Mouse (Mus musculus) olfactory bulb, adult 2 months (tissue): ENCODE results near the gene Srsf2. TPM values are rescaled to one million over a fixed set of nuclear protein-coding genes. Genes with fewer than 3 reads are reported as not detected.
"Not testable (repeated sequence)": the region's sequence is repeated elsewhere in the genome, so short reads cannot be mapped to it uniquely, and the experiment has no call there.

ENCODE experiments used
- H3K27ac ChIP-seq: fragments of 200-500 bp; 2 replicates; pipeline ENCODE4 v1.5.1; 2012; ENCODE audit warnings: low read depth, low read length; ENCODE audit not compliant: insufficient read depth
- H3K4me1 ChIP-seq: fragments of 200-500 bp; 2 replicates; pipeline ENCODE4 v1.6.1; 2012; ENCODE audit warnings: low read length; ENCODE audit not compliant: control insufficient read depth, insufficient read depth
- H3K4me3 ChIP-seq: fragments of 200-500 bp; 2 replicates; pipeline ENCODE4 v1.5.1; 2012; ENCODE audit warnings: mild to moderate bottlenecking, low read depth, low read length, moderate library complexity; ENCODE audit not compliant: insufficient read depth
- CTCF ChIP-seq: fragments of 200-500 bp; IDR thresholded peaks from 2 replicates; pipeline ENCODE4 v1.5.1; 2012; ENCODE audit warnings: low read depth, mild to moderate bottlenecking, low read length, moderate library complexity; ENCODE audit not compliant: insufficient read depth
- POLR2A ChIP-seq: fragments of 200-500 bp; IDR thresholded peaks from 2 replicates; pipeline ENCODE4 v1.6.1; 2012; ENCODE audit warnings: mild to moderate bottlenecking, low read depth, low read length, moderate library complexity; ENCODE audit not compliant: insufficient read depth
- WGBS: fragments of 180-500 bp; shearing (Covaris S2); methylation state at CpG from one replicate; pipeline ENCODE4 v1.1.7; 2018; 5-methylcytosine and 5-hydroxymethylcytosine counted together
- polyA plus RNA-seq: library from polyadenylated mRNA; stranded (reverse); fragments of >200 nt; gene quantifications from 2 replicates; pipeline ENCODE4 v1.2.4, GENCODE M21; 2012; ENCODE audit warnings: low replicate concordance; ENCODE audit not compliant: missing spikeins, insufficient read depth, insufficient read length

Srsf2 gene
- polyA plus RNA-seq, 1 experiment, result not detected

DNA sequence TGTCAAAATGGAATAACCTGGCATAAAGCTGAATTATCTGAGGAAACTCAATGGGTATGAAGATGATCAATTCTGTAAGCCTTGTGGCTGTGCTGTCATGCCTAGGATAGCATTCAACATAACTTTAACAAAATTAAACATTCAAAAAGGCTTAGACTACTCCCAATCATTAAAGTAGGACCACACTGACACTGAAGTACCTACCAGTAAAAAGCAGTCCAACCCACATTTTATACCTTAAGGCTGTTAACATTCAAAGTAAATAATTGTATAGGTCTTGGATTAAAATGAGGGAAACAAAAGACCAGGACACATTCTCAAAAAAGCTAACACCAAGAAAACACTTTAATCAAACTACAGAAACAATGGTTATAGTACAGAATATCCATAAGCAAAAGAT is 3.3 kb downstream of the Srsf2 start:
- Histone ChIP-seq H3K4me1 (no peaks in the 10 kb centered on the region), H3K4me3 (no peak overlapping the region), H3K27ac (no peak overlapping the region)
- TF ChIP-seq CTCF (no peak), POLR2A (no peak)

DNA sequence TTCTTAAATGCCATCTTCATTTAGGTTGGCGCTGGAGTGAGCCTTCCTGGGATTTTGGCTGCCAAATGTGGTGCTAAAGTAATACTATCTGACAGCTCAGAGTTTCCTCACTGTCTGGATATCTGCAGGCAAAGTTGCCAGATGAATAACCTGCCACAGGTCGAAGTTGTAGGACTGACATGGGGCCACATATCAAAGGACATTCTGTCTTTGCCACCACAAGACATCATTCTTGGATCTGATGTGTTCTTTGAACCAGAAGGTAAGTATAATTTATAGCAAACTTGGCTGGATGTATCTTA is 4.1 kb downstream of the Srsf2 start:
- WGBS, result 60% methylated on average over 2 of the region's 2 CpGs
- H3K27ac ChIP-seq, H3K4me1 ChIP-seq, H3K4me3 ChIP-seq: not testable (repeated sequence)

DNA sequence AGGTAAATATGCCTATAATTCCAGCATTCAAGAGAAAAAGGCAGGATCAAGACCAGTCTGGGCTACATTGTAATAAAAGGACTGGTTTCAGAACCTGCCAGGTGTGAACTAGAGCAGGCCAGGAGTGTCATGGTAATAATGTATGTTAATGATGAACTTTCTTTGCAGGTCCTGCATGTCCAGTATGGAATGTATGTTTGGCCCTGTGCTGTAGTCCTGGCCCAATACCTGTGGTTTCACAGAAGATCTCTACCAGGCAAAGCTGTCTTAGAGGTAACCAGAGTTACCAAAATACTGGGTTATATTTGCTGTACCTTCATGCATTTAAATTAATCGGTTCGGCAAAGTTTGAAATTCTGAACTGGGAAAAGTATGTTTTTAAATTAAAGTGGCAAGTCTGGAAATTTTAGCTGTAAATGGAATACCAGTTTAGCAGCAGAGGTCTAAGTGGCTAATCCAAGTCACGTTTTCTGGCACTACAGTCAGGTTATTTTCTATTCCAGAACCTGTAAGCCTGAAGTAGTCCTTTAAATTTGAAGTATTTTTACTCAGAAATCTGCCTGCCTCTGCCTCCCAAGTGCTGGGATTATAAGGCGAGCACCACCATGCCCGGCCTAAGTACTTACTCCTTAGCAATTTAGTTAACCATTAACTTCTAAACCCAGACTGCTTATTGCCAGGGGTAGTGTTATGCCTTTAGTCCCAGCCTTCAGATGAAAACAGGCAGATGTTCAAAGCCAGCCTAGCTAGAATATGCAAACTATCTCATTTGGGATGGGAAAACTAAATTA is 4.6 kb downstream of the Srsf2 start:
- Histone ChIP-seq H3K4me1 (peaks cover 3% of the 10 kb centered on the region; the same call in 1 of the 2 replicates), H3K4me3 (no peak overlapping the region), H3K27ac (no peak overlapping the region)
- TF ChIP-seq POLR2A (no peak), CTCF (no peak)
- WGBS, result 81% methylated on average over 5 of the region's 5 CpGs

- WGBS, result 87% methylated on average over 3 of the region's 3 CpGs
- Histone ChIP-seq H3K4me1 (peaks cover 5% of the 10 kb centered on the region; the same call in 1 of the 2 replicates), H3K4me3 (no peak overlapping the region), H3K27ac (no peak overlapping the region)
- TF ChIP-seq CTCF (no peak), POLR2A (no peak)
These were observed 5.5 kb downstream of the Srsf2 start for GRCm38 (mm10) chr11:116847187-116848085.

DNA sequence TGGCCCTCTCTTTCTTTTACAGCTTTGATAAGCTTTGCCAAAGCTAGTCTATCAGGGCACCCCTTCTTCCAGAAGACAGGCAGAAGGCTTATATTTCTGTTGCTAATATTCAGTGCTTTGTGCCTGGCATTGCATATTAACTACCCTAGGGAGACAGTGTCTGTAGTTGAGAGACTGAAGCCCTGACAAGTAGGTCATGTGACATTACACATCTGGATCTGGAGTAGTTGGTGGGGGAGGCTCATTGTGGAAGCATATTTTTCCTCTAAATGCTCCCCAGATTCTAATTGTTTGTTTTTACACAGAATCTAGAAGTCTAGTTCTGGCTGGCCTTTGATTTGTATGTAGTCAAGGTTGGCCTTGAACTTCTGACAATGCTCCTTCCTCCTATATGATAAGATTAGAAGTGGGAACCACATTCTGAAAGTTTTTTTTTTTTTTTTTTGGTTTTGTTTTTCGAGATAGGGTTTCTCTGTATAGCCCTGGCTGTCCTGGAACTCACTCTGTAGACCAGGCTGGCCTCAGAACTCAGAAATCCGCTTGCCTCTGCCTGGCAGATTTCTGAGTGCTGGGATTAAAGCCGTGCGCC is 6.2 kb downstream of the Srsf2 start:
- no peak overlapping the region for H3K4me3 ChIP-seq
- no peak for TF ChIP-seq POLR2A
- TF ChIP-seq CTCF, result no peak
- H3K27ac ChIP-seq, result no peak overlapping the region
- 76% methylated on average over 4 of the region's 4 CpGs for WGBS
- H3K4me1 ChIP-seq, result peaks cover 6% of the 10 kb centered on the region; the same call in 1 of the 2 replicates

- peaks cover 22% of the 10 kb centered on the region for H3K4me1 ChIP-seq
- WGBS, result under 1% methylated on average over 72 of the region's 72 CpGs
- TF ChIP-seq CTCF (no peak), POLR2A (peak; percentile 55)
- peak within 1 kb of the TSS; percentile 66 for H3K27ac ChIP-seq
- peak within 1 kb of the TSS; percentile 66 for H3K4me3 ChIP-seq
These were observed 9.3 kb downstream of the Srsf2 start, which contains the start of the genes Mettl23 and Jmjd6 for GRCm38 (mm10) chr11:116843261-116844233. Mettl23 (plus strand) TSS chr11:116843278. Jmjd6 (minus strand) TSS chr11:116843449.

DNA sequence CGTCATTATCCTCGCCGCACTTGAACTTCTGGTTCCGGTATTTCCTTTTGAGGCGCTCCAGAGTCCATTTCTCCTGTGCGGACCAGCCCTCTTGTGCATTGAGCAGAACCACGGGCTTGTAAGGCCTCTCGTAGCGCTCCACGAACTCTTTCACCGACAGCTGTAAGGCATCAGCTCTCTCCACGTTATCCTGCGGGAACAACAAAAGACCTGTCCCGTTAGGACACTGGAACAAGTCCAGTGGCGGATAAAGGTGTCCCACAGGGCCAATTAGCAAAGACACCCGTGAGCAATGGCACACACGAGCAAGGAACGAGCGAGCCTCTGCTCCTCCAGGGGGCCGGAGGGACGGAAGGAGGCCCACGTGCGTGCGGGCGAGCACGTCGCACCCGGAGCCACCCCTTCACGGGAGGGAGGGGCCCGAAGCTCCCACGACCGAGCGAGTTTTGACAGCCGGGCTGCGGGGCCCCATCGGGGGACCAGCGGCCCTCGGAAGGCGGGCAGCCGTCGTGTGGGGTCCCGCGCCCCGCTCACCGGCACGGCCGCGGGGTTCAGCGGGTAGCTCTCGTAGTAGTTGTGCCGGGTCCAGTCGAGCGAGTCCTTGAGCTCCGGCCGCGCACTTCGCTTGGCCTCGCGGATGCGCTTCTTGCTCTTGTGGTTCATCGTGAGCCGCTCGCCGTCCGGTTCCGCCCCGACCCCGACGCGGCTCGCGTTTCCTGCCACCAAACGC is 10.2 kb downstream of the Srsf2 start:
- H3K4me1 ChIP-seq, result peaks cover 22% of the 10 kb centered on the region
- H3K4me3 ChIP-seq, result peak overlapping the region; percentile 66
- TF ChIP-seq POLR2A (no peak), CTCF (no peak)
- under 1% methylated on average over 73 of the region's 73 CpGs for WGBS
- H3K27ac ChIP-seq, result peak overlapping the region; percentile 66

DNA sequence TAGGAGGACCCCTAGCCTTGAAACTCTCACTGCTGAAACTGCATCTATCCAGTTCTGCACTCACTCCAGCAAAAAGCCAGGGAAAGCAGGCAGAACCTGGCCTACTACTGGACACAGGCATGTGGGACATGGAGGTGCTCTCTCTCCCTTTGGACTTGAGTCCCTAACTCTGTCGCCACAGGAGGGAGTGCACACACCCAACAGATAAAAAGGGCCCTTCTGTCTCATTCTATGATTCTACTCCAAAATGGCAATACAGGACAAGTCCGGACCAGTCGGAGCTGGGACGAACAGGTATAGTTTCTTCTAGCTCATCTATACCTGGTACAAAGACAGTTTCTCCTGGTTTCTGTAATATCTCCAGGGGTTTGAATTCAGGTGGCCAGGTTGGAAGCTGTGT is 12.1 kb downstream of the Srsf2 start:
- peaks cover 25% of the 10 kb centered on the region for H3K4me1 ChIP-seq
- no peak overlapping the region for H3K27ac ChIP-seq
- no peak for TF ChIP-seq POLR2A
- TF ChIP-seq CTCF, result no peak
- 79% methylated on average over 4 of the region's 4 CpGs for WGBS
- H3K4me3 ChIP-seq, result no peak overlapping the region
